Mouse (Mus musculus): ENCODE data around the gene Ypel4. TPM values are rescaled to one million over a fixed set of nuclear protein-coding genes. Genes with fewer than 3 reads are reported as not detected.

Ypel4 gene
- polyA plus RNA-seq, 1 experiment, result 0.35 TPM

- Histone ChIP-seq H3ac (ENCODE audit: control insufficient read depth, insufficient read length, low read depth) (no peak overlapping the region), H3K79me2 (ENCODE audit: control insufficient read depth, insufficient read depth) (no peaks in the 10 kb centered on the region), H3K36me3 (ENCODE audit: control insufficient read depth, insufficient read depth) (no peaks in the 10 kb centered on the region), H3K27me3 (ENCODE audit: control insufficient read depth, insufficient read depth, insufficient read length) (no peaks in the 10 kb centered on the region), H3K4me3 (ENCODE audit: insufficient read depth, poor library complexity, severe bottlenecking) (no peak overlapping the region), H3K79me3 (ENCODE audit: low read depth) (no peaks in the 10 kb centered on the region)
- TF ChIP-seq CEBPB (IDR thresholded peaks at IDR 0.05; ENCODE audit: low read depth), result no peak
- TF ChIP-seq CTCF (IDR thresholded peaks at IDR 0.05; ENCODE audit: control insufficient read depth, insufficient read depth, insufficient read length), result no peak
- TF ChIP-seq MYOD1 (IDR thresholded peaks at IDR 0.05; ENCODE audit: control insufficient read depth, insufficient read length, low read depth), result no peak
- no peak for TF ChIP-seq FOSL1 (IDR thresholded peaks at IDR 0.05; ENCODE audit: insufficient read depth, low read length, poor library complexity, severe bottlenecking)
- no peak for TF ChIP-seq USF1 (IDR thresholded peaks at IDR 0.05; ENCODE audit: low read depth)
- TF ChIP-seq MAX (IDR thresholded peaks at IDR 0.05), result no peak
- TF ChIP-seq MYOG (IDR thresholded peaks at IDR 0.05; ENCODE audit: control insufficient read depth, extremely low read depth, insufficient read length), result no peak
These were observed 23.3 kb downstream of the Ypel4 start for GRCm38 (mm10) chr2:84757026-84757682.

GRCm38 (mm10) chr2:84758542-84759127 is 24.8 kb downstream of the Ypel4 start:
- H3K79me3 ChIP-seq (ENCODE audit: low read depth), result no peaks in the 10 kb centered on the region
- H3K4me3 ChIP-seq (ENCODE audit: insufficient read depth, poor library complexity, severe bottlenecking), result no peak overlapping the region
- no peaks in the 10 kb centered on the region for H3K27me3 ChIP-seq (ENCODE audit: control insufficient read depth, insufficient read depth, insufficient read length)
- no peak overlapping the region for H3ac ChIP-seq (ENCODE audit: control insufficient read depth, insufficient read length, low read depth)
- TF ChIP-seq FOSL1 (IDR thresholded peaks at IDR 0.05; ENCODE audit: insufficient read depth, low read length, poor library complexity, severe bottlenecking), result no peak
- TF ChIP-seq MYOD1 (IDR thresholded peaks at IDR 0.05; ENCODE audit: control insufficient read depth, insufficient read length, low read depth), result no peak
- peak; percentile 61 for TF ChIP-seq CTCF (IDR thresholded peaks at IDR 0.05; ENCODE audit: control insufficient read depth, insufficient read depth, insufficient read length)
- no peak for TF ChIP-seq MYOG (IDR thresholded peaks at IDR 0.05; ENCODE audit: control insufficient read depth, extremely low read depth, insufficient read length)
- TF ChIP-seq USF1 (IDR thresholded peaks at IDR 0.05; ENCODE audit: low read depth), result peak; percentile 95
- TF ChIP-seq CEBPB (IDR thresholded peaks at IDR 0.05; ENCODE audit: low read depth), result no peak
- peak; percentile 59 for TF ChIP-seq MAX (IDR thresholded peaks at IDR 0.05)
- H3K36me3 ChIP-seq (ENCODE audit: control insufficient read depth, insufficient read depth), result no peaks in the 10 kb centered on the region
- no peaks in the 10 kb centered on the region for H3K79me2 ChIP-seq (ENCODE audit: control insufficient read depth, insufficient read depth)

- H3K27me3 ChIP-seq (ENCODE audit: control insufficient read depth, insufficient read depth, insufficient read length), result no peaks in the 10 kb centered on the region
- no peaks in the 10 kb centered on the region for H3K79me3 ChIP-seq (ENCODE audit: low read depth)
- H3ac ChIP-seq (ENCODE audit: control insufficient read depth, insufficient read length, low read depth), result no peak overlapping the region
- TF ChIP-seq CTCF (IDR thresholded peaks at IDR 0.05; ENCODE audit: control insufficient read depth, insufficient read depth, insufficient read length) (no peak), MYOG (IDR thresholded peaks at IDR 0.05; ENCODE audit: control insufficient read depth, extremely low read depth, insufficient read length) (no peak), MYOD1 (IDR thresholded peaks at IDR 0.05; ENCODE audit: control insufficient read depth, insufficient read length, low read depth) (no peak), USF1 (IDR thresholded peaks at IDR 0.05; ENCODE audit: low read depth) (no peak), CEBPB (IDR thresholded peaks at IDR 0.05; ENCODE audit: low read depth) (no peak), MAX (IDR thresholded peaks at IDR 0.05) (no peak), FOSL1 (IDR thresholded peaks at IDR 0.05; ENCODE audit: insufficient read depth, low read length, poor library complexity, severe bottlenecking) (no peak)
- H3K79me2 ChIP-seq (ENCODE audit: control insufficient read depth, insufficient read depth), result no peaks in the 10 kb centered on the region
- H3K4me3 ChIP-seq (ENCODE audit: insufficient read depth, poor library complexity, severe bottlenecking), result no peak overlapping the region
- no peaks in the 10 kb centered on the region for H3K36me3 ChIP-seq (ENCODE audit: control insufficient read depth, insufficient read depth)
These were observed 26.9 kb downstream of the Ypel4 start for GRCm38 (mm10) chr2:84760777-84761176.

GRCm38 (mm10) chr2:84761309-84761708 is 27.5 kb downstream of the Ypel4 start:
- Histone ChIP-seq H3ac (ENCODE audit: control insufficient read depth, insufficient read length, low read depth) (no peak overlapping the region), H3K79me2 (ENCODE audit: control insufficient read depth, insufficient read depth) (no peaks in the 10 kb centered on the region), H3K27me3 (ENCODE audit: control insufficient read depth, insufficient read depth, insufficient read length) (no peaks in the 10 kb centered on the region), H3K79me3 (ENCODE audit: low read depth) (no peaks in the 10 kb centered on the region), H3K4me3 (ENCODE audit: insufficient read depth, poor library complexity, severe bottlenecking) (no peak overlapping the region), H3K36me3 (ENCODE audit: control insufficient read depth, insufficient read depth) (no peaks in the 10 kb centered on the region)
- TF ChIP-seq USF1 (IDR thresholded peaks at IDR 0.05; ENCODE audit: low read depth), result peak; percentile 44
- no peak for TF ChIP-seq MYOD1 (IDR thresholded peaks at IDR 0.05; ENCODE audit: control insufficient read depth, insufficient read length, low read depth)

GRCm38 (mm10) chr2:84761840-84762239 is 28.0 kb downstream of the Ypel4 start:
- Histone ChIP-seq H3ac (ENCODE audit: control insufficient read depth, insufficient read length, low read depth) (no peak overlapping the region), H3K79me3 (ENCODE audit: low read depth) (no peaks in the 10 kb centered on the region), H3K4me3 (ENCODE audit: insufficient read depth, poor library complexity, severe bottlenecking) (no peak overlapping the region), H3K36me3 (ENCODE audit: control insufficient read depth, insufficient read depth) (no peaks in the 10 kb centered on the region), H3K79me2 (ENCODE audit: control insufficient read depth, insufficient read depth) (no peaks in the 10 kb centered on the region), H3K27me3 (ENCODE audit: control insufficient read depth, insufficient read depth, insufficient read length) (no peaks in the 10 kb centered on the region)
- no peak for TF ChIP-seq FOSL1 (IDR thresholded peaks at IDR 0.05; ENCODE audit: insufficient read depth, low read length, poor library complexity, severe bottlenecking)

GRCm38 (mm10) chr2:84762295-84762694 is 28.4 kb downstream of the Ypel4 start:
- Histone ChIP-seq H3K27me3 (ENCODE audit: control insufficient read depth, insufficient read depth, insufficient read length) (no peaks in the 10 kb centered on the region), H3K79me3 (ENCODE audit: low read depth) (no peaks in the 10 kb centered on the region), H3K4me3 (ENCODE audit: insufficient read depth, poor library complexity, severe bottlenecking) (no peak overlapping the region), H3ac (ENCODE audit: control insufficient read depth, insufficient read length, low read depth) (no peak overlapping the region), H3K36me3 (ENCODE audit: control insufficient read depth, insufficient read depth) (no peaks in the 10 kb centered on the region), H3K79me2 (ENCODE audit: control insufficient read depth, insufficient read depth) (no peaks in the 10 kb centered on the region)
- TF ChIP-seq USF1 (IDR thresholded peaks at IDR 0.05; ENCODE audit: low read depth) (no peak), CTCF (IDR thresholded peaks at IDR 0.05; ENCODE audit: control insufficient read depth, insufficient read depth, insufficient read length) (no peak), MYOG (IDR thresholded peaks at IDR 0.05; ENCODE audit: control insufficient read depth, extremely low read depth, insufficient read length) (no peak), MAX (IDR thresholded peaks at IDR 0.05) (no peak), MYOD1 (IDR thresholded peaks at IDR 0.05; ENCODE audit: control insufficient read depth, insufficient read length, low read depth) (no peak), FOSL1 (IDR thresholded peaks at IDR 0.05; ENCODE audit: insufficient read depth, low read length, poor library complexity, severe bottlenecking) (no peak), CEBPB (IDR thresholded peaks at IDR 0.05; ENCODE audit: low read depth) (no peak)
